Mouse (Mus musculus): ENCODE results near the gene Sfxn2. TPM values are rescaled to one million over a fixed set of nuclear protein-coding genes. Genes with fewer than 3 reads are reported as not detected.

Gene Sfxn2
- polyA plus RNA-seq, 1 experiment, result 1.7 TPM

DNA sequence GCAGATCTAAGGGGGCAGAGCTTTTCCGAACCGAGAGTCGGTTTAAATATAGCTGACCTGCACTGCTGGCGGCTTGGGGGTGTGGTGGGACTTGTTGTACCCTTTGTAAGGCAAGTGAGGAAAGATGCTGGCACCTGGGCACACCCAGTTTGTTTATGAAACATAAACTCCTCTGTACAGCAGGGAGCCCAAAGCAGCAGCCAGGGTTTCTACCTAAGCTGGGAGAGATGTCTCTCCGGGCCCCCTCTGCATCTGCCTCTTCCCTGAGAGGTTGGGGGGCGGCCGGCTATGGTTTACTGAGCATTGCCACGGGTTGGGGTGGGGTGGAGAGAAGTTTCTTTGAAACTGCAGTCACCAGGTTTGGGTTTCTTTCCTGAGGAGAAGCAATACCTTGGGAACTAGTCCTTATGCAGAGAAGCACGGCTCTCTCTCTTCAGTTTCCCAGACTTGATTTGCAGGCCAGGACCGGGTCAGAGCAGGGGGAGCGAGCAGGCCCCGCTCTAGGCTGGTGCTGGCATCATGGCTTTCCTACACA, 49.6 kb downstream of the Sfxn2 start:
- whole genome bisulfite sequencing, result 60% methylated on average over 12 of the region's 12 CpGs
- no peak for DNase-seq (ENCODE audit: low read depth, low spot score)

- DNase-seq (ENCODE audit: low read depth, low spot score), result no peak
- 35% methylated on average over 16 of the region's 16 CpGs for WGBS
Measured at GRCm38 (mm10) chr19:46623194-46623667, 50.1 kb downstream of the Sfxn2 start.

DNA sequence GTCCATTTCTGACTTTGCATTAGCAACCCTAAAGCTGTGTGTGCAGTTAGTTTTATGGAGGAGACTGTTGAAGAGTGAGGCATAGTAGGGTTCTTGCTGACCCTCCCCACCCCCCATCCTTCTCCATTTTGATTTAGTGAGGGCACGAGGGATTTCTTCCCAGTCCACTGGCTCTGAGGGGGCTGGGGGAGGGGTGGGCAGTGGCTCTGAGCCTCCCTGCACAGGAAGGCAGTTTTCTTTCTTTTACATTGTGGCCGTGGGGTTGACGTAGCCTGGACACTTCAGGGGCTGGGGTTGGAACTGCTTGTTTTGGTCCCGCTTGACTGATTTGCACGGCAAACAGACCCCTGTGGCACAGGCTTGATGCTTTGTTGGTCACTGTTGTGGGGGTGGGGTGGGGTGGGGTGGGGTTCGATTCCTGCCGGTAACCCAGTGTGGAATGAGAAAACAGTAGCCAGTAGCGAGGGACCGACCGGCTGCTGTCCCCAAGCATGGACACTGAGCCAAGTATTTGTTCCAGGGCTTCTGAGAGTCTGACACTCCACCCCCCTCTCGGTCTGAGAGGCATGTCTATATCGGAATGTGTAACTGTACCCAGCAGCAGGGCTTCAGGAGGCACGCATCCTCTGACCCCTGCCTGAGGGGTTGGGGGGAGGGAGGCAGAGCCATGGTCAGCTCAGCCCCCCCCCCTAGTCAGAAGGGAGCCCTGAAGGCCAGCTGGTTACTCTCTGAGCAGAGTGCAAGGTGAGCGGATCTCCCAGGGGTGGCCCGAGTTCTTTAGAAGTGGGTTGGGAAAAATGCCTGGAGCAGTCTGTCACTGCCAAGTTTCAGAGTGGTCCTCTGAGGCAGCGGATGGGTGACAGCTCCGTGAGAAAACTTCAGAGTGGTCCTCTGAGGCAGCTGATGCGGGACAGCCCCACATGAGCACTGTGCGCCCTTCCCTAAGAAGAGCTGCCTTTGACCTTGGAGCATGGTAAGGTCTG, 50.9 kb downstream of the Sfxn2 start:
- DNase-seq (ENCODE audit: low read depth, low spot score), result no peak

GRCm38 (mm10) chr19:46625015-46625414, 51.9 kb downstream of the Sfxn2 start:
- 95% methylated on average over 12 of the region's 12 CpGs for WGBS
- no peak for DNase-seq (ENCODE audit: low read depth, low spot score)

More for the DNA sequence above, 50.9 kb downstream of the Sfxn2 start:
- WGBS, result 68% methylated on average over 19 of the region's 19 CpGs

DNA sequence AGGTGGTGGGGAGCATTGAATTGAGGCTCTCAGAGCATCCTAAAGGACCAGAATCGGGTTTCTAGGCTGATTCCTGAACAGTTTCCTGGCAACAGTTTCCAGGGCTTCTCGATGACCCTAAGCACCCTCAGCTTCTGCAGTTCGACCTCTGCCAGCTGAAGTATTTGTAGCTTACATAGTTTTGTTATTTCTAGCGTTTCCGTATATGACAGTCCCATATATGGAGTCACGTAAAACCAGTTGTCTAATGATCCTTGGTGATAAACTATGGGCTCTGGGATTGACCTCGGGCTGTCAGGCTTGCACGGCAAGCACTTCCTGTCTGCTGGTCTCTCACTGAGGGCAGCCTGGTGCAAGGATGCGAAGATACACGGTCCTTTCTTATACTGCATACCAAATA, 52.4 kb downstream of the Sfxn2 start:
- no peak for DNase-seq (ENCODE audit: low read depth, low spot score)
- WGBS, result 72% methylated on average over 10 of the region's 10 CpGs

DNA sequence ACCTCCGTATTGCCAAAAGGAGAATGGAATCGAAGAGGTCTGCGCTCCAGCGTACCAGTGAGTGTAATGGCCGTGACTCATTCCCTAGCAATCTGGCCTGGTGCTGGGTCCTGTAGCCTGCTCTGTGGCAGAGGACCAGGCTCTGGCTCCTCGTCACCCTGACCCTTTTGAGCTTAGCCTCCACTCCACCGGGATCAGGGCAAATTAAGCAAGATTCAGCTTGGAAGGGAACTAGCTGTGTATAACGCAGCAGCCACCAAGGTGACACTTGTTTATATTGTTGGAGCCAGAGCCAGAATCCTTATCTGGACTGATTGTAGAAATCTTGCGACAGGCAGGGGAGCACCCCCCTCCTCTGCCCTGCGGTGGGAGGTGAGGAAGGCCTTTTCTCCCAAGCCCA, 55.2 kb downstream of the Sfxn2 start:
- 77% methylated on average over 10 of the region's 10 CpGs for WGBS
- no peak for DNase-seq (ENCODE audit: low read depth, low spot score)

DNA sequence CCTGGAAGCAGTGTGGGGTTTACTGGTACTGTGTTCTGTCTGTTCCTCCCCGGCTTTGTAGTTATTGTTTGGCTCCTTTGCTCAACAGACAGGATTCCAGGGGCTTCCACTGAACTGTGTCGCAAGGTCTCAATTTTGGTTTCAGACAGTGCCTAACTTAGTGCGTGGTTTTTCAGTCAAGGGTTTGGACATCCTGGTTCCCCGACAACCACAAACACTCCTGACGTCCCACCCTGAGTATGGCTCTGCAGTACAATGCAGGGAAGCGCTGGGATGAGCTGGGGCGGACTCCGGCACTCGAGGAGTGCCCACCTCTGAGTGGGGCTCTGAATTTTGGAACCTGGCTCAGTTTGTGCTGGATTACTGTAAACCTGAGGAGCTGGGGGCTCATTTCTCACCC, 56.6 kb downstream of the Sfxn2 start:
- no peak for DNase-seq (ENCODE audit: low read depth, low spot score)
- 73% methylated on average over 9 of the region's 9 CpGs for WGBS

GRCm38 (mm10) chr19:46631637-46632036, 58.5 kb downstream of the Sfxn2 start:
- 87% methylated on average over 9 of the region's 9 CpGs for WGBS
- DNase-seq (ENCODE audit: low read depth, low spot score), result no peak

- DNase-seq (ENCODE audit: low read depth, low spot score), result no peak
- 75% methylated on average over 9 of the region's 9 CpGs for WGBS
Measured at GRCm38 (mm10) chr19:46635766-46636165, 62.6 kb downstream of the Sfxn2 start.

GRCm38 (mm10) chr19:46637598-46637997, 64.4 kb downstream of the Sfxn2 start:
- DNase-seq (ENCODE audit: low read depth, low spot score), result no peak
- WGBS, result 79% methylated on average over 6 of the region's 6 CpGs

- DNase-seq (ENCODE audit: low read depth, low spot score), result no peak
Measured at GRCm38 (mm10) chr19:46639053-46639452, 65.9 kb downstream of the Sfxn2 start.

DNA sequence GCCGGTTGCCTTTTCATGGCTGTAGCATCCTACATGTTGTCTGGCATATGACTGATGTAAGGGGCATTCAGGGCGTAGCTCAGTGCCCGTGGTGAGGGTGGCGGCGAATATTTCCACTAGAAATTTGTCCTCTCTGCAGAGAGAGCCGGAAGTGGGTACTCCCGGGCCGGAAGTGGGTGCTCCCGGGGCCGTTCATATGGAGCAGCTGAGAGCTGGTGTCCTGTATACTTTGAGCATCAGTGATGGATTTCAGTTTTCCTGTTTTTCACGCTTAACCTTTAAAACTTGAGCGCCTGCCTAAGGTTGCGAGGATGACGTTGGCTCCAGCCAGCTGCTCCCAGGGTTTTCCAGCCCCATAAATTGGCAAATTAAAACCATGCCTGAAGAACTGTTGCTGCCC, 66.3 kb downstream of the Sfxn2 start:
- DNase-seq (ENCODE audit: low read depth, low spot score), result no peak
- WGBS, result 82% methylated on average over 14 of the region's 14 CpGs

GRCm38 (mm10) chr19:46640780-46641179, 67.6 kb downstream of the Sfxn2 start:
- WGBS, result 89% methylated on average over 8 of the region's 8 CpGs
- DNase-seq (ENCODE audit: low read depth, low spot score), result no peak

GRCm38 (mm10) chr19:46641420-46642085, 68.4 kb downstream of the Sfxn2 start:
- no peak for DNase-seq (ENCODE audit: low read depth, low spot score)

DNA sequence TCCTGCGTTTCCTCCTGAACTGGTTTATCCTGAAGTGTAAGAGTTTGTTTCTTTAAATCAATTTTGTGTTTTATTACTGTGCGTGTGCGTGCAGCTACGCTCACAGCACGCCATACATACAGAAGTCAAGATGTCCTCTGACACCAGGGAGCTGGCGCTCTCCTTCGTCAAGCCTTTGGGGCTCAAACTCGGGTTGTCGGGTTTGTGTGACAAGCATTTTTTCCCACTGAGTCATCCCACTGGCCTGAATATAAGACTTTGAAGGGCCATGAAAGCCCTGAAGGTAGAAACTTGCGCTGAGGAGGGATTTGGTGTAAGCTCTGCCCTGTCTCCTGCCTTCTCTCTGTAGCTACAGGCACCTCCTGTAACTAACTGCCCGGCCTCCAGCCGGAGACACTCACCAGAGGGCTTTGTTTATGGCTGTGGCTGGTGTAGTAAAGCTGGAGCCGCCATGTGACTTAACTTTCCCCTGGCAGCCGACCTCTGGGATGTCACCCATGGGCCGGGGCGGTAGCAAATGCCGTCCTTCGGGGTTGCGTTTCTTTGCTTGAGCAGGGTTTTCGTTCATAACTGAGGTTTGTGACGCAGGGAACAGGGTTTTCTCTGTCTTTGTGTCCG, 69.1 kb downstream of the Sfxn2 start:
- 56% methylated on average over 22 of the region's 22 CpGs for WGBS
- no peak for DNase-seq (ENCODE audit: low read depth, low spot score)

More at GRCm38 (mm10) chr19:46641420-46642085, 68.4 kb downstream of the Sfxn2 start:
- WGBS, result 31% methylated on average over 19 of the region's 19 CpGs

DNA sequence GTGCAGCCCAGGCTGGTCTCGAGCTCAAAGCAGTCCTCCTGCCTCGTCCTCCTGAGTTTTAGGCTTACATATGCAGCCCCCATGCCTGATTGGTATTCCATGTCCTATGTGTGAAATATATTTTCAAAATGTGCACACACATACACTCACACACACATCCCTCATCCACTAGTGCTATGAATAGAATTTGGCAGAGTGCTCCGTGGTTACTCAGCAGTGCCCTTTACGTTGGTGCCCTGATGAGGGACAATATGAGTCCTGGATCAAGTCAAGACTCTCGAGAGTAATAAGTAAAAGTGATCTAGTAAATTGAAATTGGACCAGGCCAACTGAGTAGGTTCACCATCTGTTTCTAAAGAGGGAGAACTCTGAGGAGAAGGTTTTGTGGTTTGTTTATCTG, 70.1 kb downstream of the Sfxn2 start:
- DNase-seq (ENCODE audit: low read depth, low spot score), result no peak
- WGBS, result 74% methylated on average over 5 of the region's 5 CpGs

GRCm38 (mm10) chr19:46644343-46644792, 71.2 kb downstream of the Sfxn2 start:
- no peak for DNase-seq (ENCODE audit: low read depth, low spot score)
- WGBS, result 74% methylated on average over 10 of the region's 10 CpGs

- DNase-seq (ENCODE audit: low read depth, low spot score), result no peak
- WGBS, result 27% methylated on average over 12 of the region's 12 CpGs
Measured at GRCm38 (mm10) chr19:46644793-46645602, 71.8 kb downstream of the Sfxn2 start.

DNA sequence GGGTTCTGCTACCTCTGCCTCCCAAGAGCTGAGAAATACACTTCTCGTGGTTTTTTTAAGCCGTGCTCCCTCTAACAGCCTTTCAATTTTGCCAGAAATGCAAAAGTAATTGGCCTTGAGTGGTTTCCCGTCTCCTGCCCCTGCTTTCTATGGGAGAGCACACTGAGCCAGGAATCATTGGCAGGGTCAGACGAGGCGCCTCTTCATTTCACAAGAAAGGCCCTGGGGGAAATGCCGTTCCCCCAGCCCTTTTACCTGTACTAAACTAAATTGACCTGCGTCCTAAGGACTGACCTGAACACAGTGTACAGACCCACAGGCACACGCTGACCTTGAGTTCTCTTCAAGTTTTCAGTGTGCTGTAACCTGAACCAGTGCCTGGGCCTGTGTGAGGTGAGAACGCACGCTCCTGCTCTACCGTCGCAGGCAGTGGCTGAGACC, 72.9 kb downstream of the Sfxn2 start:
- no peak for DNase-seq (ENCODE audit: low read depth, low spot score)
- 87% methylated on average over 12 of the region's 12 CpGs for WGBS
